8 mouse cellular contexts compared by ENCODE assay signal in the genomic region with DNA sequence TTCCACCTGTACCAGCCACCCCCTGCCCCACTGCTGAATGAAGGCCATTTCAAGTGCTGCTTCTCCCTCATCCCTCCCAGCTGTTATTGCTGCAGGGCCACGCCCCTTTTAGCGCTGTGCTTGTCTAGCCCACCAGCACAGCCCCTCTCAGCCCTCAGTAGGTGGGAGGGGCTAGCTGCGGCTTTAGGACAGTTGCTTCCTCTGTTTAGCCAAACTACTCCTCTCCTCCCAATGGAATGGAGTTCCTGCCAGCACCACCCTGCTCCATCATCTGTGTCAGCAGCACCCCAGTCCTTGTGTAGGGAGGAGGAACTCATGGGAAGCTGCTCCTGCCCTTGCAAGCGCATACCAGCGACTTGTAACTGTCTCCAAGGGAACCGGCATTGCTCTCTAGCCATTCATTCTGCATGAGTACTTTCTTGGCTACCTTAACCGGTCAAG. TPM values are rescaled to one million over a fixed set of nuclear protein-coding genes. Genes with fewer than 3 reads are reported as not detected.
A peak's percentile ranks its signal among the peaks of the same experiment; 100 is the strongest.
DNase-seq lines count a peak whose midpoint lies in the region; ATAC-seq and TF ChIP-seq lines count a peak whose summit lies in the region.
"Had no signal": no experiment of that assay in that cellular context is flagged by ENCODE, and none has a peak within 500 bp of the region (broad histone marks: within the 10 kb centered on the region; RNA-seq: fewer than 3 reads in every experiment).

No protein-coding gene starts in this region.

- peak; percentile 65 for ATAC-seq in lung, embryonic 15.5 days (ENCODE audit: borderline replicate concordance, extremely low read depth, low FRiP score, low TSS enrichment)
- peak; percentile 76 for ATAC-seq in forebrain, embryonic 14.5 days
- ATAC-seq in stomach, postnatal 0 days (ENCODE audit: low FRiP score, low TSS enrichment), result peak; percentile 40; the same call in 1 of the 2 replicates

- 0 out of 2 replicates have a peak overlapping the region, but pooled peaks have one; percentile 9 for H3K4me3 ChIP-seq in lung, embryonic 15.5 days
- no peak overlapping the region for H3K4me3 ChIP-seq in forebrain, embryonic 14.5 days (ENCODE audit: low read depth, low read length)
- H3K4me3 ChIP-seq in stomach, postnatal 0 days (ENCODE audit: low read depth, low read length), result no peak overlapping the region

- no peaks in the 10 kb centered on the region for H3K9me3 ChIP-seq in lung, embryonic 15.5 days
- H3K9me3 ChIP-seq in forebrain, embryonic 14.5 days (replicated peaks; ENCODE audit: control insufficient read depth, low read length), result no peaks in the 10 kb centered on the region
- H3K9me3 ChIP-seq in stomach, postnatal 0 days (ENCODE audit: control insufficient read depth, low read length), result no peaks in the 10 kb centered on the region

- no peak for TF ChIP-seq EP300 in stomach, postnatal 0 days (optimal IDR thresholded peaks at IDR 0.05)

- no peak for TF ChIP-seq CTCF in stomach, postnatal 0 days (IDR thresholded peaks at IDR 0.05; ENCODE audit: low read depth)

- 7% methylated on average over 7 of the region's 7 CpGs for WGBS in lung, embryonic 15.5 days
- 11% methylated on average over 7 of the region's 7 CpGs for WGBS in forebrain, embryonic 14.5 days
- WGBS in stomach, postnatal 0 days, result 5% methylated on average over 7 of the region's 7 CpGs

- no peak for DNase-seq in lung, postnatal 14 days
- peak; percentile 70 for DNase-seq in forebrain, embryonic 14.5 days (ENCODE audit: low spot score)
- peak; percentile 41 to 52 for DNase-seq in kidney, postnatal 4 days
- peak; percentile 24 for DNase-seq in stomach, postnatal 0 days (ENCODE audit: low spot score)
- no peak for DNase-seq in ovary, adult 18-20 months (ENCODE audit: low spot score)
- DNase-seq in adrenal gland, postnatal 4 days (ENCODE audit: low spot score in 2 of 2), result no peak

- peaks cover 9% of the 10 kb centered on the region for H3K4me1 ChIP-seq in lung, embryonic 15.5 days
- H3K4me1 ChIP-seq in forebrain, embryonic 14.5 days (ENCODE audit: control insufficient read depth, insufficient read depth, low read length), result peaks cover 7% of the 10 kb centered on the region; the same call in 1 of the 2 replicates
- no peaks in the 10 kb centered on the region for H3K4me1 ChIP-seq in stomach, postnatal 0 days (replicated peaks; ENCODE audit: control insufficient read depth, insufficient read depth)

- H3K9ac ChIP-seq in lung, embryonic 15.5 days, result no peak overlapping the region
- no peak overlapping the region for H3K9ac ChIP-seq in forebrain, embryonic 14.5 days (ENCODE audit: low read length)
- H3K9ac ChIP-seq in stomach, postnatal 0 days (ENCODE audit: low read length), result no peak overlapping the region

- H3K36me3 ChIP-seq in lung, embryonic 15.5 days, result no peaks in the 10 kb centered on the region
- peaks cover 43% of the 10 kb centered on the region for H3K36me3 ChIP-seq in forebrain, embryonic 14.5 days (ENCODE audit: control insufficient read depth, insufficient read depth, low read length)
- no peaks in the 10 kb centered on the region for H3K36me3 ChIP-seq in stomach, postnatal 0 days (ENCODE audit: control insufficient read depth, insufficient read depth, low read length)

- no peaks in the 10 kb centered on the region for H3K27me3 ChIP-seq in lung, embryonic 15.5 days
- H3K27me3 ChIP-seq in forebrain, embryonic 14.5 days (replicated peaks; ENCODE audit: control insufficient read depth, insufficient read depth, low read length), result no peaks in the 10 kb centered on the region
- no peaks in the 10 kb centered on the region for H3K27me3 ChIP-seq in stomach, postnatal 0 days (ENCODE audit: control insufficient read depth, insufficient read depth, low read length)

- H3K27ac ChIP-seq in lung, embryonic 15.5 days, result no peak overlapping the region
- H3K27ac ChIP-seq in forebrain, embryonic 14.5 days (ENCODE audit: low read depth, low read length), result peak overlapping the region; percentile 40
- no peak overlapping the region for H3K27ac ChIP-seq in stomach, postnatal 0 days (replicated peaks)

- H3K4me2 ChIP-seq in lung, embryonic 15.5 days, result peak overlapping the region; percentile 36
- H3K4me2 ChIP-seq in forebrain, embryonic 14.5 days (ENCODE audit: low read length), result peak overlapping the region; percentile 9; the same call in 1 of the 2 replicates
- H3K4me2 ChIP-seq in stomach, postnatal 0 days (replicated peaks; ENCODE audit: low read depth), result no peak overlapping the region

RNA-seq across cellular contexts. Expression of a gene that starts 5.5 kb away (rescaled TPM):
- 0.37 and 0.40 TPM in 2 replicates for polyA plus RNA-seq in lung, embryonic 15.5 days (2015; fragmentation: Nextera tagmentation; extraction: Ambion mirVana)
- not detected in 2 replicates for polyA plus RNA-seq in forebrain, embryonic 14.5 days (2014; fragmentation: Nextera tagmentation; extraction: Ambion mirVana)
- polyA plus RNA-seq in stomach, postnatal 0 days (2015; fragmentation: Nextera tagmentation; extraction: Ambion mirVana), result 0.08 and 0.11 TPM in 2 replicates
- under 1 TPM; 0.34 to 0.37 TPM for total RNA-seq in adrenal gland, postnatal 4 days (2021)
- total RNA-seq: hematopoietic stem cell, adult 5-6 weeks had no signal

RNA-seq across cellular contexts. Expression of a gene that starts 18.6 kb away (rescaled TPM):
- 4.1 and 6.3 TPM in 2 replicates for polyA plus RNA-seq in lung, embryonic 15.5 days (2015; fragmentation: Nextera tagmentation; extraction: Ambion mirVana)
- 225 and 276 TPM in 2 replicates for polyA plus RNA-seq in forebrain, embryonic 14.5 days (2014; fragmentation: Nextera tagmentation; extraction: Ambion mirVana)
- 2.1 and 2.9 TPM in 2 replicates for polyA plus RNA-seq in stomach, postnatal 0 days (2015; fragmentation: Nextera tagmentation; extraction: Ambion mirVana)
- total RNA-seq in adrenal gland, postnatal 4 days (2021), result 10 to 100 TPM; 13.3 to 17.7 TPM

RNA-seq across cellular contexts. Expression of a gene that starts 41.1 kb away (rescaled TPM):
- not detected in 2 replicates for polyA plus RNA-seq in lung, embryonic 15.5 days (2015; fragmentation: Nextera tagmentation; extraction: Ambion mirVana)
- 13.2 and 19.3 TPM in 2 replicates for polyA plus RNA-seq in forebrain, embryonic 14.5 days (2014; fragmentation: Nextera tagmentation; extraction: Ambion mirVana)
- polyA plus RNA-seq in stomach, postnatal 0 days (2015; fragmentation: Nextera tagmentation; extraction: Ambion mirVana), result 0.23 and 0.24 TPM in 2 replicates
- under 1 TPM; 0.40 to 0.56 TPM for total RNA-seq in adrenal gland, postnatal 4 days (2021)
- total RNA-seq: hematopoietic stem cell, adult 5-6 weeks had no signal

RNA-seq across cellular contexts. Expression of a gene that starts 45.4 kb away (rescaled TPM):
- polyA plus RNA-seq in lung, embryonic 15.5 days (2015; fragmentation: Nextera tagmentation; extraction: Ambion mirVana), result 47.0 and 52.3 TPM in 2 replicates
- 27.5 and 29.6 TPM in 2 replicates for polyA plus RNA-seq in forebrain, embryonic 14.5 days (2014; fragmentation: Nextera tagmentation; extraction: Ambion mirVana)
- 83.1 and 88.9 TPM in 2 replicates for polyA plus RNA-seq in stomach, postnatal 0 days (2015; fragmentation: Nextera tagmentation; extraction: Ambion mirVana)
- total RNA-seq in adrenal gland, postnatal 4 days (2021), result 10 to 100 TPM; 82.6 to 96.8 TPM

RNA-seq across cellular contexts. Expression of a gene that starts 45.5 kb away (rescaled TPM):
- polyA plus RNA-seq in lung, embryonic 15.5 days (2015; fragmentation: Nextera tagmentation; extraction: Ambion mirVana), result 15.4 and 16.4 TPM in 2 replicates
- 0.63 and 0.80 TPM in 2 replicates for polyA plus RNA-seq in forebrain, embryonic 14.5 days (2014; fragmentation: Nextera tagmentation; extraction: Ambion mirVana)
- 6.2 and 6.3 TPM in 2 replicates for polyA plus RNA-seq in stomach, postnatal 0 days (2015; fragmentation: Nextera tagmentation; extraction: Ambion mirVana)
- 1 to 10 TPM; 4.7 to 5.1 TPM for total RNA-seq in adrenal gland, postnatal 4 days (2021)

Comparison
In these comparisons a context has a peak if more than half of its experiments do, and no peak if none do; other contexts are left out.
1. DNase-seq: peak in forebrain, embryonic 14.5 days (single experiment), kidney, postnatal 4 days (2 of 2) and stomach, postnatal 0 days (single experiment); none in lung, postnatal 14 days (single experiment), ovary, adult 18-20 months (single experiment) and adrenal gland, postnatal 4 days (0 of 2).
2. RNA of a gene that starts 18.6 kb away (polyA plus RNA-seq): 225 to 276 TPM in forebrain, embryonic 14.5 days; 4.1 to 6.3 TPM in lung, embryonic 15.5 days and 2.1 to 2.9 TPM in stomach, postnatal 0 days; every median in the first group is over 10 times any median in the second.
3. RNA of a gene that starts 41.1 kb away (polyA plus RNA-seq): 13.2 to 19.3 TPM in forebrain, embryonic 14.5 days; 0.23 to 0.24 TPM in stomach, postnatal 0 days and not detected in lung, embryonic 15.5 days; every median in the first group is over 10 times any median in the second.
4. Peak in every context shown above with its lines, with median percentiles within 50 percentile points of each other: ATAC-seq.